Mouse (Mus musculus): Measurements from ENCODE around the gene Arhgap42. TPM values are rescaled to one million over a fixed set of nuclear protein-coding genes. Genes with fewer than 3 reads are reported as not detected.

Gene Arhgap42
- polyA plus RNA-seq, 1 experiment from 2014 or later: 43.4 TPM

GRCm38 (mm10) chr9:9142561-9142960 lies 96.3 kb downstream of the Arhgap42 start:
- no peaks in the 10 kb centered on the region for H3K27me3 ChIP-seq (ENCODE audit: control insufficient read depth, insufficient read depth, low read length)
- 67% methylated on average over 7 of the region's 7 CpGs for WGBS
- H3K4me2 ChIP-seq (replicated peaks; ENCODE audit: low read depth, low read length): no peak overlapping the region
- ATAC-seq (ENCODE audit: low FRiP score, low TSS enrichment): no peak
- no peaks in the 10 kb centered on the region for H3K36me3 ChIP-seq (ENCODE audit: control insufficient read depth, insufficient read depth, low read length)
- H3K27ac ChIP-seq (ENCODE audit: low read depth, low read length): no peak overlapping the region
- no peaks in the 10 kb centered on the region for H3K4me1 ChIP-seq (ENCODE audit: control insufficient read depth, insufficient read depth, low read length)
- H3K9me3 ChIP-seq (ENCODE audit: control insufficient read depth, low read length): no peaks in the 10 kb centered on the region
- H3K9ac ChIP-seq (ENCODE audit: low read depth, low read length): no peak overlapping the region
- no peak overlapping the region for H3K4me3 ChIP-seq (ENCODE audit: low read length)

- no peak overlapping the region for H3K4me2 ChIP-seq (replicated peaks; ENCODE audit: low read depth, low read length)
- H3K36me3 ChIP-seq (ENCODE audit: control insufficient read depth, insufficient read depth, low read length): no peaks in the 10 kb centered on the region
- no peaks in the 10 kb centered on the region for H3K9me3 ChIP-seq (ENCODE audit: control insufficient read depth, low read length)
- no peak overlapping the region for H3K4me3 ChIP-seq (ENCODE audit: low read length)
- H3K27me3 ChIP-seq (ENCODE audit: control insufficient read depth, insufficient read depth, low read length): no peaks in the 10 kb centered on the region
- no peaks in the 10 kb centered on the region for H3K4me1 ChIP-seq (ENCODE audit: control insufficient read depth, insufficient read depth, low read length)
- no peak overlapping the region for H3K27ac ChIP-seq (ENCODE audit: low read depth, low read length)
- no peak overlapping the region for H3K9ac ChIP-seq (ENCODE audit: low read depth, low read length)
- no peak for ATAC-seq (ENCODE audit: low FRiP score, low TSS enrichment)
- 91% methylated on average over 1 of the region's 1 CpGs for WGBS
These were observed 96.8 kb downstream of the Arhgap42 start for GRCm38 (mm10) chr9:9142144-9142543.

GRCm38 (mm10) chr9:9128996-9129694 lies 109.8 kb downstream of the Arhgap42 start:
- Histone ChIP-seq H3K36me3 (ENCODE audit: control insufficient read depth, insufficient read depth, low read length) (no peaks in the 10 kb centered on the region), H3K4me1 (ENCODE audit: control insufficient read depth, insufficient read depth, low read length) (peaks cover 9% of the 10 kb centered on the region), H3K27me3 (ENCODE audit: control insufficient read depth, insufficient read depth, low read length) (no peaks in the 10 kb centered on the region), H3K4me2 (replicated peaks; ENCODE audit: low read depth, low read length) (no peak overlapping the region), H3K9ac (ENCODE audit: low read depth, low read length) (no peak overlapping the region), H3K4me3 (ENCODE audit: low read length) (no peak overlapping the region), H3K27ac (ENCODE audit: low read depth, low read length) (no peak overlapping the region), H3K9me3 (ENCODE audit: control insufficient read depth, low read length) (no peaks in the 10 kb centered on the region)
- WGBS: 76% methylated on average over 4 of the region's 4 CpGs
- no peak for ATAC-seq (ENCODE audit: low FRiP score, low TSS enrichment)

GRCm38 (mm10) chr9:9127041-9127755 lies 111.7 kb downstream of the Arhgap42 start:
- peak; percentile 71 for ATAC-seq (ENCODE audit: low FRiP score, low TSS enrichment)

GRCm38 (mm10) chr9:9124156-9124555 lies 114.7 kb downstream of the Arhgap42 start:
- Histone ChIP-seq H3K4me1 (ENCODE audit: control insufficient read depth, insufficient read depth, low read length) (peaks cover 9% of the 10 kb centered on the region), H3K4me3 (ENCODE audit: low read length) (no peak overlapping the region), H3K27ac (ENCODE audit: low read depth, low read length) (no peak overlapping the region), H3K9ac (ENCODE audit: low read depth, low read length) (no peak overlapping the region), H3K9me3 (ENCODE audit: control insufficient read depth, low read length) (no peaks in the 10 kb centered on the region), H3K36me3 (ENCODE audit: control insufficient read depth, insufficient read depth, low read length) (no peaks in the 10 kb centered on the region), H3K27me3 (ENCODE audit: control insufficient read depth, insufficient read depth, low read length) (no peaks in the 10 kb centered on the region), H3K4me2 (replicated peaks; ENCODE audit: low read depth, low read length) (no peak overlapping the region)
- no peak for ATAC-seq (ENCODE audit: low FRiP score, low TSS enrichment)
- 44% methylated on average over 2 of the region's 2 CpGs for WGBS

More at GRCm38 (mm10) chr9:9127041-9127755, 111.7 kb downstream of the Arhgap42 start:
- no peaks in the 10 kb centered on the region for H3K36me3 ChIP-seq (ENCODE audit: control insufficient read depth, insufficient read depth, low read length)
- peak overlapping the region; percentile 62; the same call in 1 of the 2 replicates for H3K27ac ChIP-seq (ENCODE audit: low read depth, low read length)
- peaks cover 9% of the 10 kb centered on the region for H3K4me1 ChIP-seq (ENCODE audit: control insufficient read depth, insufficient read depth, low read length)
- no peak overlapping the region for H3K4me2 ChIP-seq (replicated peaks; ENCODE audit: low read depth, low read length)
- no peak overlapping the region for H3K9ac ChIP-seq (ENCODE audit: low read depth, low read length)
- H3K9me3 ChIP-seq (ENCODE audit: control insufficient read depth, low read length): no peaks in the 10 kb centered on the region
- no peak overlapping the region for H3K4me3 ChIP-seq (ENCODE audit: low read length)
- no peaks in the 10 kb centered on the region for H3K27me3 ChIP-seq (ENCODE audit: control insufficient read depth, insufficient read depth, low read length)
- 24% methylated on average over 4 of the region's 4 CpGs for WGBS

- Histone ChIP-seq H3K4me1 (ENCODE audit: control insufficient read depth, insufficient read depth, low read length) (no peaks in the 10 kb centered on the region), H3K9ac (ENCODE audit: low read depth, low read length) (no peak overlapping the region), H3K4me2 (replicated peaks; ENCODE audit: low read depth, low read length) (no peak overlapping the region), H3K27me3 (ENCODE audit: control insufficient read depth, insufficient read depth, low read length) (no peaks in the 10 kb centered on the region), H3K9me3 (ENCODE audit: control insufficient read depth, low read length) (no peaks in the 10 kb centered on the region), H3K36me3 (ENCODE audit: control insufficient read depth, insufficient read depth, low read length) (no peaks in the 10 kb centered on the region), H3K27ac (ENCODE audit: low read depth, low read length) (no peak overlapping the region), H3K4me3 (ENCODE audit: low read length) (no peak overlapping the region)
- 90% methylated on average over 3 of the region's 3 CpGs for WGBS
- no peak for ATAC-seq (ENCODE audit: low FRiP score, low TSS enrichment)
These were observed 124.6 kb downstream of the Arhgap42 start for GRCm38 (mm10) chr9:9114266-9114665.

GRCm38 (mm10) chr9:9113847-9114246 lies 125.1 kb downstream of the Arhgap42 start:
- no peaks in the 10 kb centered on the region for H3K4me1 ChIP-seq (ENCODE audit: control insufficient read depth, insufficient read depth, low read length)
- 69% methylated on average over 1 of the region's 1 CpGs for WGBS
- H3K9ac ChIP-seq (ENCODE audit: low read depth, low read length): no peak overlapping the region
- ATAC-seq (ENCODE audit: low FRiP score, low TSS enrichment): no peak
- no peaks in the 10 kb centered on the region for H3K36me3 ChIP-seq (ENCODE audit: control insufficient read depth, insufficient read depth, low read length)
- H3K27ac ChIP-seq (ENCODE audit: low read depth, low read length): no peak overlapping the region
- no peaks in the 10 kb centered on the region for H3K27me3 ChIP-seq (ENCODE audit: control insufficient read depth, insufficient read depth, low read length)
- H3K4me2 ChIP-seq (replicated peaks; ENCODE audit: low read depth, low read length): no peak overlapping the region
- H3K4me3 ChIP-seq (ENCODE audit: low read length): no peak overlapping the region
- no peaks in the 10 kb centered on the region for H3K9me3 ChIP-seq (ENCODE audit: control insufficient read depth, low read length)

GRCm38 (mm10) chr9:9112921-9113320 lies 126.0 kb downstream of the Arhgap42 start:
- Histone ChIP-seq H3K27ac (ENCODE audit: low read depth, low read length) (no peak overlapping the region), H3K4me2 (replicated peaks; ENCODE audit: low read depth, low read length) (no peak overlapping the region), H3K36me3 (ENCODE audit: control insufficient read depth, insufficient read depth, low read length) (no peaks in the 10 kb centered on the region), H3K27me3 (ENCODE audit: control insufficient read depth, insufficient read depth, low read length) (no peaks in the 10 kb centered on the region), H3K4me1 (ENCODE audit: control insufficient read depth, insufficient read depth, low read length) (no peaks in the 10 kb centered on the region), H3K9ac (ENCODE audit: low read depth, low read length) (no peak overlapping the region), H3K4me3 (ENCODE audit: low read length) (no peak overlapping the region), H3K9me3 (ENCODE audit: control insufficient read depth, low read length) (no peaks in the 10 kb centered on the region)
- WGBS: 81% methylated on average over 4 of the region's 4 CpGs
- no peak for ATAC-seq (ENCODE audit: low FRiP score, low TSS enrichment)

- H3K4me3 ChIP-seq (ENCODE audit: low read length): no peak overlapping the region
- no peaks in the 10 kb centered on the region for H3K4me1 ChIP-seq (ENCODE audit: control insufficient read depth, insufficient read depth, low read length)
- H3K9ac ChIP-seq (ENCODE audit: low read depth, low read length): no peak overlapping the region
- H3K27ac ChIP-seq (ENCODE audit: low read depth, low read length): no peak overlapping the region
- H3K9me3 ChIP-seq (ENCODE audit: control insufficient read depth, low read length): no peaks in the 10 kb centered on the region
- ATAC-seq (ENCODE audit: low FRiP score, low TSS enrichment): no peak
- H3K4me2 ChIP-seq (replicated peaks; ENCODE audit: low read depth, low read length): no peak overlapping the region
- no peaks in the 10 kb centered on the region for H3K27me3 ChIP-seq (ENCODE audit: control insufficient read depth, insufficient read depth, low read length)
- H3K36me3 ChIP-seq (ENCODE audit: control insufficient read depth, insufficient read depth, low read length): no peaks in the 10 kb centered on the region
These were observed 131.2 kb downstream of the Arhgap42 start for GRCm38 (mm10) chr9:9107697-9108096.
